Mouse (Mus musculus): ENCODE results near the gene Fam135a. TPM values are rescaled to one million over a fixed set of nuclear protein-coding genes. Genes with fewer than 3 reads are reported as not detected.

Fam135a gene
- polyA plus RNA-seq, 1 experiment from 2014 or later, result 2.2 TPM

- Histone ChIP-seq H3K79me2 (ENCODE audit: inconsistent target) (no peaks in the 10 kb centered on the region), H3K4me3 (ENCODE audit: inconsistent target) (no peak overlapping the region), H3K36me3 (ENCODE audit: inconsistent target) (no peaks in the 10 kb centered on the region), H3K27ac (no peak overlapping the region)
- WGBS (ENCODE audit: missing documents), result 83% methylated on average over 8 of the region's 8 CpGs
Measured at GRCm38 (mm10) chr1:24097541-24097940, 2.6 kb downstream of the Fam135a start.

DNA sequence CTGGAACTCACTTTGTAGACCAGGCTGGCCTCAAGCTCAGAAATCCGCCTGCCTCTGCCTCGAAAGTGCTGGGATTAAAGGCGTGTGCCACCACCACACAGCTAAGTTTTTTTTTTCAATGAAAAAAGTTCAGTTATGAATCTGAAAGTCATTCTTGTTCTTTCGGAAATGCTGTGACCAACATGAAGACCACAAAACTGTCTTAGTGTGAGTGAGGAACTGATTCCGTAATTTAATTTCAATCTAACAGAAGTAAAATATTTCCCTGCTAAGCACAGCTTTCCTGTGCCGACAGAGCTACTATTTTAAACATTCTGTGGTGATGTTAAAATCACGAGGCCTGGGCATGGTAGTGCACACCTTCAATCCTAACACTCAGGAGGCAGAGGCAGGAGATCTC lies 7.7 kb downstream of the Fam135a start:
- WGBS (ENCODE audit: missing documents), result 45% methylated on average over 7 of the region's 7 CpGs
- no peak overlapping the region for H3K27ac ChIP-seq
- H3K79me2 ChIP-seq (ENCODE audit: inconsistent target), result no peaks in the 10 kb centered on the region
- H3K36me3 ChIP-seq (ENCODE audit: inconsistent target), result no peaks in the 10 kb centered on the region
- no peak overlapping the region for H3K4me3 ChIP-seq (ENCODE audit: inconsistent target)

GRCm38 (mm10) chr1:24090603-24091002 lies 9.5 kb downstream of the Fam135a start:
- 100% methylated on average over 2 of the region's 2 CpGs for WGBS (ENCODE audit: missing documents)
- H3K36me3 ChIP-seq (ENCODE audit: inconsistent target), result no peaks in the 10 kb centered on the region
- H3K79me2 ChIP-seq (ENCODE audit: inconsistent target), result no peaks in the 10 kb centered on the region
- H3K27ac ChIP-seq, result no peak overlapping the region
- H3K4me3 ChIP-seq (ENCODE audit: inconsistent target), result no peak overlapping the region

DNA sequence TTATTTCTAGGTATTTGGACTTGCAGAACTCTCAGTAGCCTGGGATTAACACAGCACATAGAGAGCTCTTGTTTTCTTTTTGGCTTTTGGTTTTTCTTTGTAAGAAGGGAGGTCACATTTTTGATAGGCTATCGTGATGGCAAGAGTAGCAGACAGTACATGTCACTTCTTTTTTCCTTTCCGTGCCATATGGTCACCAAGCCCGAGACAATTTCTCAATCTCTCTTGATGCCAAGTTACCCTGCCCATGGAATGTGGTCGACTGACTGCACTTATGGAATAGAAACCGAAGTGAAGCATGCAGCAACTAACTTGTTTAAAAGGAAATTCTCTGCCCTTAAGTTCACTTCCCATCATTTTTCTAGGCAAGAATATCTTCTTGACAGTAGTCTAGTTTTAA lies 10.0 kb downstream of the Fam135a start:
- no peaks in the 10 kb centered on the region for H3K36me3 ChIP-seq (ENCODE audit: inconsistent target)
- H3K27ac ChIP-seq, result no peak overlapping the region
- 76% methylated on average over 5 of the region's 5 CpGs for WGBS (ENCODE audit: missing documents)
- H3K4me3 ChIP-seq (ENCODE audit: inconsistent target), result no peak overlapping the region
- no peaks in the 10 kb centered on the region for H3K79me2 ChIP-seq (ENCODE audit: inconsistent target)

- no peaks in the 10 kb centered on the region for H3K36me3 ChIP-seq (ENCODE audit: inconsistent target)
- no peaks in the 10 kb centered on the region for H3K79me2 ChIP-seq (ENCODE audit: inconsistent target)
- no peak overlapping the region for H3K4me3 ChIP-seq (ENCODE audit: inconsistent target)
- 90% methylated on average over 3 of the region's 3 CpGs for WGBS (ENCODE audit: missing documents)
- H3K27ac ChIP-seq, result no peak overlapping the region
Measured at GRCm38 (mm10) chr1:24086176-24086575, 14.0 kb downstream of the Fam135a start.

DNA sequence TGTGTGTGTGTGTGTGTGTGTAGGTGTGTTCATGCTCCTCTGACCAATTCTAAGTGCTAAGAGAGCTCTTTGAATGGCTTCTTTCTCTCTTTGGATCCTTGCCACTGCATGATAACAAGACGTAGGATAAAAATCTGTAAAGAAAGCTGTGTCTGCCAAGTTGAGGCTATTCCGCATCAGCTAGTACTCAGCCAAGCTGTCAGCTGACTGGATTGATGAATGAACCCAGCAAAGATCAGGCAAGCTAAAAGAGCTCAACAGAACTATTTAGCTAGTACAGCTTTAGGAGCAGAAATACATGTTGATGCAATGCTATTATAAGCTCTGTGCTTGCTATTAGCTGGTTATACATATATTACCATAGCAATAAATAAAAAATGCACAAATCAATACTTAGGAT lies 25.7 kb downstream of the Fam135a start:
- Histone ChIP-seq H3K36me3 (ENCODE audit: inconsistent target) (no peaks in the 10 kb centered on the region), H3K4me3 (ENCODE audit: inconsistent target) (no peak overlapping the region), H3K79me2 (ENCODE audit: inconsistent target) (no peaks in the 10 kb centered on the region), H3K27ac (no peak overlapping the region)
- 94% methylated on average over 2 of the region's 2 CpGs for WGBS (ENCODE audit: missing documents)

DNA sequence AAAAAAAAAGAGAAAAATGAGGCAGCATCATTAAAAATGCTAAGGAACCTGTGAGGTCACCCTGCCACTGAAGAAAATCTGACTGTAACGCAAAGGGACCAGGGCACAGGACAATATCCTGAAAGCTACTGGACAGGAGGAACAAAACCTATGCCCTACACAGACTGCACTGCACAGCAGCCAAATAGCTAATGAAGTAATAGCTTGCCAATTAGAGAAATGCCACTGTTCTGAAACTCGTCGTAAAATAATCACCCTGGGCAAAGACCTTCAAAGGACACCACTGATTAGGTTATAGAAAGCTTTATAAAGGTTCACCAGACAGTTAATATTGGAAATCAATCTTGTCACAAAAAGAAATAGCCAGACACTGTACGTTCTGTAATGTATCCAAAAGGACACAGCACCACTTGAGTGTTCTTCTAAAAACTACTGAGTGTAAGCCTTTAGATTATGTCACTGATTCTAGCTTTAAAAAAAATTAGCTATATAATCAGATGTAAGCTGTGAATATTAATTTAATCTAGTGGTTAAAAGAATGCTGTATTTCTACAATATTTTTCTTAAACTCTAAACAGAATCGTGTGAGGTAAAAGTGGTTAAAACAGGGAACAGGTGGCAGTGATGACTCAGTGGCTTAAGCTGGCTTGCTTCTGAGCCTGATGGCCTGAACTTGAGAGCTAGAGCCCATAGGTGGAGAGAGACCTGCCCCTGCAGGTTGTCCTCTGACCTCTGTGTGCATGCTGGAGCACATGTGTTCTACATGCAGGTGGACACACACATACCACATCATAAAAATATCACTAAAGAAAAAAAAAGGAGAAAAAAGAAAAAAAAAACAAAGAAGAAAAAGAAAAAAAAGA lies 26.5 kb downstream of the Fam135a start:
- Histone ChIP-seq H3K79me2 (ENCODE audit: inconsistent target) (no peaks in the 10 kb centered on the region), H3K27ac (no peak overlapping the region), H3K4me3 (ENCODE audit: inconsistent target) (no peak overlapping the region), H3K36me3 (ENCODE audit: inconsistent target) (no peaks in the 10 kb centered on the region)
- WGBS (ENCODE audit: missing documents), result 90% methylated on average over 5 of the region's 5 CpGs

- WGBS (ENCODE audit: missing documents), result 94% methylated on average over 7 of the region's 7 CpGs
- no peaks in the 10 kb centered on the region for H3K36me3 ChIP-seq (ENCODE audit: inconsistent target)
- no peak overlapping the region for H3K4me3 ChIP-seq (ENCODE audit: inconsistent target)
- no peaks in the 10 kb centered on the region for H3K79me2 ChIP-seq (ENCODE audit: inconsistent target)
- H3K27ac ChIP-seq, result no peak overlapping the region
Measured at GRCm38 (mm10) chr1:24068830-24069229, 31.3 kb downstream of the Fam135a start.

- H3K4me3 ChIP-seq (ENCODE audit: inconsistent target), result no peak overlapping the region
- H3K27ac ChIP-seq, result no peak overlapping the region
- WGBS (ENCODE audit: missing documents), result 89% methylated on average over 4 of the region's 4 CpGs
Measured at GRCm38 (mm10) chr1:24066706-24067105, 33.4 kb downstream of the Fam135a start.

DNA sequence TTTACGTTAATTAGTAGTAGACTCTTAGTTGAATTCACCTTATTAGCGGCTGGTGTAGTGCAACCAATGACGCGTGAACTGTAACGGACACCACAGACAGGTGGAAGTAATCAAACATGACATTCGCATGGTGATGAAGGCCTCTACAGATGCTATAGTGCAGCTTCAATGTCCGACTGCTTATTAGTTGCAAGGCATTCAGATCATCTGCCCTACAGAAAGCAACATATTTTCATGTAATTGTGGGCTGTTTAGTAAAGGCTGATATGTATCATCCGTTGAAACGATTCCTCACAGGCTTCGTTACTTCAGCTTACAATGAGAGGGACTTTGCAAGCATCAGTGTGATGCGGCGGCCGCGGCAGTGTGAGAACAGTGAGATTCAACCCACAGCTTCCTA lies 44.4 kb downstream of the Fam135a start:
- Histone ChIP-seq H3K36me3 (ENCODE audit: inconsistent target) (no peaks in the 10 kb centered on the region), H3K79me2 (ENCODE audit: inconsistent target) (no peaks in the 10 kb centered on the region), H3K4me3 (ENCODE audit: inconsistent target) (no peak overlapping the region), H3K27ac (no peak overlapping the region)
- WGBS (ENCODE audit: missing documents), result 94% methylated on average over 14 of the region's 14 CpGs

More at GRCm38 (mm10) chr1:24066706-24067105, 33.4 kb downstream of the Fam135a start:
- no peaks in the 10 kb centered on the region for H3K36me3 ChIP-seq (ENCODE audit: inconsistent target)
- H3K79me2 ChIP-seq (ENCODE audit: inconsistent target), result no peaks in the 10 kb centered on the region

DNA sequence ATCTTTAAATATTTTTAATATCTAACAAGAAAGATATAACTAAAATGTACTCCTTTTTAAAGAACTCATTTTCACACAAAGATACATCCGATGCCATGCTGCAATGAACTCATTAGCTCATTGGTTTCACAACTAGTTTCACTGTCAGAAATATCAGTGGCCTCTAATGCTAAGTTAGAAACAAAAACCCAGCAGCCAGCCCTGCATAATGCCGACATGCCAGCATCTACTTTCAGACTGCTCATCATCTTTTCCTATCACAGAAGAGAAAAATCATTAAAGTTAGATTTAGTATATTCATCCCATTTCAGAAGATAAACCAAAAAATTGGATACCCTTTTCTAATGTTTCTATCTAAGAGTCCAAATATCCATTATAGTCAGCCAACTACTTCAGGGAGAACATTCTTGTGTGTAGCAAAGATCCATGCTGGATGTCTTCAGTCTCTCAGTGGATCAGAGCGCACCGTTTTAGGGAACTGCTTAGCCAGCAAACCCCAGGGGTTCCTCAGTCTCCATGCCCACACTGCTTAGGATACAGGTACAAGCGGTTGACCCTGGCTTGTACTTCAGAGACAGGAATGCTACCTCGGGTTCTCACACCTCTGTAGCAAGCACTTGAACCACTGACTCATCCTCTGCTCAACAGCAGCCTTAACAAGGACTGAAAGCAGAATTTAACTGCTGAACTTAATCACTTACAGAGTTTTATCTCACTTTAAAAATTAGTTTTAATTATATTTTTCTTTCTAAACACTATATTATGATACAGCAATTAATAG lies 53.2 kb downstream of the Fam135a start:
- no peak overlapping the region for H3K27ac ChIP-seq
- no peaks in the 10 kb centered on the region for H3K36me3 ChIP-seq (ENCODE audit: inconsistent target)
- no peaks in the 10 kb centered on the region for H3K79me2 ChIP-seq (ENCODE audit: inconsistent target)
- H3K4me3 ChIP-seq (ENCODE audit: inconsistent target), result no peak overlapping the region
- WGBS (ENCODE audit: missing documents), result 92% methylated on average over 6 of the region's 6 CpGs

DNA sequence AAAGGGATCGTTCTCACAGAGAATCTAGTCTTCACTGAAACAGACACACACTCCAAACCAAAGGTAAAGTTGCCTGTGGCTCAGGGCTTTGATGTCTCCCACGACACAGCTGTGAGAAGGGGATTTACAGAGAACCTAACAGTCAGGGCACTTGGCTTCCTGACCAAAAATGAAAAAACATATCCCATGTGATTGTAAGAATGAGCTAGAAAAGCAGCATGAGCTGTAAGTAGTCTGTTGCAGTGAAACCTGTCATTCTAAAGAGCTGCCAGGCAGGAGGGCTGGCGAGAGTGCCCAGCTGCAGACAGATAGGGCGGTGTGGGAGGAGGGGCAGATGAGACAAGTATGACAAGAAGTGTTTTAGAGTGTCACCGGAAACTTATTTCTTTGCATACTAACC lies 54.5 kb downstream of the Fam135a start:
- WGBS (ENCODE audit: missing documents), result 87% methylated on average over 5 of the region's 5 CpGs
- Histone ChIP-seq H3K4me3 (ENCODE audit: inconsistent target) (no peak overlapping the region), H3K27ac (no peak overlapping the region), H3K79me2 (ENCODE audit: inconsistent target) (no peaks in the 10 kb centered on the region), H3K36me3 (ENCODE audit: inconsistent target) (no peaks in the 10 kb centered on the region)

DNA sequence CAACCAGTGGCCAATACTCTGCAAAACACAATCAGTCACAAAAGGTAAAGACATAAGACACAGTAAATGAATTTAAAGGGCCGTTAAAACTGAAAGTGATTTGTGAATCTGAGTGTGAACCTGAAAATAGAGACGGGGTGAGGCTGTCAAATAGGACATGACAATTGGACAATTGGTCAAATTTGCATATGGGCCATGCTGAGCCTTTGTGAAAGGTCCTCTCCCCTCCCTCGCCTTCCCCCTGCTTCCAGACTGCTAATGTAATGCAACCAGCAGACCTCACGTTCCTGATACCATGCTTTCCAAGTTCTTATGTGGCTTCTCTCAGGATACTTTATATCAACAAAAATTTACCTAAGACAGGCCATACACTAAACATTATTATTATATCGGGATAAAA lies 57.1 kb downstream of the Fam135a start:
- Histone ChIP-seq H3K36me3 (ENCODE audit: inconsistent target) (no peaks in the 10 kb centered on the region), H3K4me3 (ENCODE audit: inconsistent target) (no peak overlapping the region), H3K79me2 (ENCODE audit: inconsistent target) (no peaks in the 10 kb centered on the region), H3K27ac (no peak overlapping the region)
- WGBS (ENCODE audit: missing documents), result 82% methylated on average over 4 of the region's 5 CpGs

DNA sequence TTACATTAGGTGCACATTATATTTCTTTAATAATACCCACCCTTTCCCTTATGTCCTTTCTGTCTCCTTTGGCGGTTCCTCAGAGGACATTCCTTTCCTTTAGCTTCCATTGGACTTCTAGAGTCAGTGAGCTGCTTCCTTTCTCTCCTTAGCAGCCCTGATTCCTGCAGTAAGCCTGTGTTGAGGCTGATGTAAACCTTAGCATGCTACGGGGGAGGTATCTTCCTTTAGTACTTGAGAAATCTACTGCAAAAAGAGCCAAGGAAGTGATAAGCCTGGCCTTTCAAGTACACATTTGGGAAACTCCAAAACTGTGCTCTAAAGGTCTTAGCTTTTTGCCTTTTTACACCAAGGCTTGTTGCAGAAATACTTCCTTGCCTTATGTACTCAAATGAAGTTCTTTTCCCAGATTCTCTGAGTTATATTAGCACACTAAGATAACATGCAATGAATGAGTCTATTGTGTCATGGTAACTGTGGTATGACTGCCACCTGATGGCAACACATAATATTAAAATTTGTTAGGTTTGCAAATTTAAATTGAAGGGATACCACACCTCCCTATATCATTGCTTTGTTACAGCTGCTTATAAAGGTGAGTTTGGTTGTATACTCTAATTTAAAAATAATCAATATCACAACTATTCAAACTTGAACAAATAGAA lies 66.2 kb downstream of the Fam135a start:
- WGBS (ENCODE audit: missing documents), result 85% methylated on average over 2 of the region's 2 CpGs
- Histone ChIP-seq H3K36me3 (ENCODE audit: inconsistent target) (no peaks in the 10 kb centered on the region), H3K79me2 (ENCODE audit: inconsistent target) (no peaks in the 10 kb centered on the region), H3K4me3 (ENCODE audit: inconsistent target) (no peak overlapping the region), H3K27ac (no peak overlapping the region)

- 86% methylated on average over 6 of the region's 6 CpGs for WGBS (ENCODE audit: missing documents)
- Histone ChIP-seq H3K79me2 (ENCODE audit: inconsistent target) (no peaks in the 10 kb centered on the region), H3K36me3 (ENCODE audit: inconsistent target) (no peaks in the 10 kb centered on the region), H3K4me3 (ENCODE audit: inconsistent target) (no peak overlapping the region), H3K27ac (no peak overlapping the region)
Measured at GRCm38 (mm10) chr1:24010821-24011220, 89.3 kb downstream of the Fam135a start.

Data from macrophage (primary cell).